Mouse (Mus musculus): ENCODE results near the gene Dgkd. TPM values are rescaled to one million over a fixed set of nuclear protein-coding genes. Genes with fewer than 3 reads are reported as not detected.
A peak's percentile ranks its signal among the peaks of the same experiment; 100 is the strongest.

Gene Dgkd
- polyA plus RNA-seq, 1 experiment, result 47.1 TPM

DNA sequence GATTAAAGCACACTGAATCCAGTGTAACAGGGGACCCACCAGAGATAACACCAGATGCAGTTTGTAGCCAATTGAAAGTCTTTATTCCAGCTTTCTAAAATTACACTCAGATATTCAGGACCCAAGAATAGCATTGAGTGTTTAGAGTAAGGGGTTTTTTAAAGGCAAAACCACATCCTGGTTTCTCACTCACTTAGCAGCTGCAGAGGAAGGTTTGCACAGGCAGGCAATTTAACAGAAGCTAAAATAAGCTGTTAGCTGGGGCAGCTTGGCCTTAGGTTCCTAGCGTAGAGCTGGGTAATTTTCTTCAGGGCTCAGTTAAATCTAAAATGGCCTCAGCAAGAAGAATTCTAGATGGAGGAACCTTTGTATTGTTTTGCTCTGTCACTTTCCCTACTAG lies 13.6 kb downstream of the Dgkd start:
- H3K36me3 ChIP-seq (ENCODE audit: control insufficient read depth, insufficient read depth, low read length), result no peaks in the 10 kb centered on the region
- H3K4me1 ChIP-seq (ENCODE audit: control insufficient read depth, insufficient read depth, insufficient read length, low read length), result peaks cover 13% of the 10 kb centered on the region; the same call in 1 of the 2 replicates
- 83% methylated on average over 1 of the region's 1 CpGs for WGBS
- H3K27me3 ChIP-seq (ENCODE audit: control insufficient read depth, insufficient read depth, low read length), result no peaks in the 10 kb centered on the region
- TF ChIP-seq CTCF (IDR thresholded peaks at IDR 0.05; ENCODE audit: extremely low read depth, insufficient read length, insufficient replicate concordance, low read depth, low read length), result no peak
- no peak for TF ChIP-seq POLR2A (IDR thresholded peaks at IDR 0.05; ENCODE audit: low read depth, low read length)
- H3K4me3 ChIP-seq (ENCODE audit: low read depth, low read length), result no peak overlapping the region
- H3K27ac ChIP-seq (ENCODE audit: insufficient read depth, low read depth, low read length), result peak overlapping the region; percentile 29; the same call in 1 of the 2 replicates

DNA sequence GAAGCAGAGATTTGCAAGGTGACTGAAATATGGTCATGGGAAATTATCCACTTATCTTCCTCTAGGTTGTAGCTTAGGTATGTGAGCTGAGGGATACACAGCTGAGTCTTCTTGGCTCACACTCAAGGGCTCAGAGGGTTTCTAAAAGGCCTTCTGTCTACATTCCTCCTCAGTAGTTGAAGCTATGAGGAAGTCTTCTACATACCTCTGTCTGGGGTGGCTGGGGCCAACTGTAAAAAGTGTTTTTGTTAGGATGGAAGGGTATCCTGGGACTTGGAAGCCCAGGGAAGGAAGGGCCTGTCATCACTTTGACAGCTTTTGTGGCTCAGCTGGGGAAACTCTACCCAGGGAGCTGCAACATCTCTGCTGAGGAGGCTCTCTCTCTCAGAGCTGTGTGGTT lies 18.5 kb downstream of the Dgkd start:
- H3K4me3 ChIP-seq (ENCODE audit: low read depth, low read length), result no peak overlapping the region
- no peaks in the 10 kb centered on the region for H3K27me3 ChIP-seq (ENCODE audit: control insufficient read depth, insufficient read depth, low read length)
- no peak overlapping the region for H3K27ac ChIP-seq (ENCODE audit: insufficient read depth, low read depth, low read length)
- peaks cover 9% of the 10 kb centered on the region for H3K4me1 ChIP-seq (ENCODE audit: control insufficient read depth, insufficient read depth, insufficient read length, low read length)
- TF ChIP-seq CTCF (IDR thresholded peaks at IDR 0.05; ENCODE audit: extremely low read depth, insufficient read length, insufficient replicate concordance, low read depth, low read length) (no peak), POLR2A (IDR thresholded peaks at IDR 0.05; ENCODE audit: low read depth, low read length) (no peak)
- no peaks in the 10 kb centered on the region for H3K36me3 ChIP-seq (ENCODE audit: control insufficient read depth, insufficient read depth, low read length)

DNA sequence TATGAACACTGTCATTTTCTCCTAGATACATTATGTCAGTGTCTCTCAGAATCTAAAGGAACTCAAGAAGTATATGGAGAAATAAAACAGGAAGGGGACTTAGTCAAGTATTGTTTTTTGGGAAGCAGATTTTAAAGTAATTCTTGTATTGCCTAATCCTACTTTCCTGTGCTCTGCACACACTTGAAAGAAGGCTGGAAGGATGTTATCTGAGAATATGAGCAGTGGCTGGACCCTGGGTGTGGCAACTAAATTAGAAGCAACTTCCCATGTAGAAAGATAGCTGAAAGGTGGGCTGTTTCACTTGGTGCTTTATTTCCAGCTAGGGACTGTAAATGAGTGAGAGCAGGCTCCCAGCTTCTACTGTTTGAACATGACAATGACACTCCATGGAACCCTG lies 20.0 kb downstream of the Dgkd start:
- H3K4me1 ChIP-seq (ENCODE audit: control insufficient read depth, insufficient read depth, insufficient read length, low read length), result peaks cover 9% of the 10 kb centered on the region
- H3K27me3 ChIP-seq (ENCODE audit: control insufficient read depth, insufficient read depth, low read length), result no peaks in the 10 kb centered on the region
- no peaks in the 10 kb centered on the region for H3K36me3 ChIP-seq (ENCODE audit: control insufficient read depth, insufficient read depth, low read length)
- no peak overlapping the region for H3K27ac ChIP-seq (ENCODE audit: insufficient read depth, low read depth, low read length)
- no peak overlapping the region for H3K4me3 ChIP-seq (ENCODE audit: low read depth, low read length)
- TF ChIP-seq POLR2A (IDR thresholded peaks at IDR 0.05; ENCODE audit: low read depth, low read length) (no peak), CTCF (IDR thresholded peaks at IDR 0.05; ENCODE audit: extremely low read depth, insufficient read length, insufficient replicate concordance, low read depth, low read length) (no peak)

DNA sequence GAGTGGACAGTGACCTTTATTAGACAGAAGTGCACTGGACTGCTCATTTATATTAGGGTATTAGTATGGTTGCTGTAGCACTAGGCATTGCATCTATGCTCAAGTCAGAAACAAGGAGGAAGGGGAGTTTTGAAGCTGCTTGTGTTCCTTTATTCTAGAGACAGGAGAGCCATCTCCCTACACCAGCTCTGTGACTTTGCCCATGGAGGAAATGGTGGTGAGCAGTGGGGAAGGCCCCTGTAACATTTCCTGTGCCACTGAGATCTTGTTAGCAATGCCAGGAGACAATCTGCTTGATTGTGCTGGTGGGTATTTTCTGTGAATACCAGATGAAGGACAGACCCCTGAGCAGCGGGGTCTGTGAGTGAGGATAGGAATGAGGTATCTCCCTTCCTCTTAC lies 23.0 kb downstream of the Dgkd start:
- H3K4me1 ChIP-seq (ENCODE audit: control insufficient read depth, insufficient read depth, insufficient read length, low read length), result peaks cover 14% of the 10 kb centered on the region
- H3K36me3 ChIP-seq (ENCODE audit: control insufficient read depth, insufficient read depth, low read length), result 0 out of 2 replicates have a peak, but pooled peaks cover 2% of the 10 kb centered on the region
- H3K27me3 ChIP-seq (ENCODE audit: control insufficient read depth, insufficient read depth, low read length), result no peaks in the 10 kb centered on the region
- TF ChIP-seq CTCF (IDR thresholded peaks at IDR 0.05; ENCODE audit: extremely low read depth, insufficient read length, insufficient replicate concordance, low read depth, low read length) (no peak), POLR2A (IDR thresholded peaks at IDR 0.05; ENCODE audit: low read depth, low read length) (no peak)
- WGBS, result 87% methylated on average over 1 of the region's 1 CpGs
- no peak overlapping the region for H3K27ac ChIP-seq (ENCODE audit: insufficient read depth, low read depth, low read length)
- H3K4me3 ChIP-seq (ENCODE audit: low read depth, low read length), result no peak overlapping the region

DNA sequence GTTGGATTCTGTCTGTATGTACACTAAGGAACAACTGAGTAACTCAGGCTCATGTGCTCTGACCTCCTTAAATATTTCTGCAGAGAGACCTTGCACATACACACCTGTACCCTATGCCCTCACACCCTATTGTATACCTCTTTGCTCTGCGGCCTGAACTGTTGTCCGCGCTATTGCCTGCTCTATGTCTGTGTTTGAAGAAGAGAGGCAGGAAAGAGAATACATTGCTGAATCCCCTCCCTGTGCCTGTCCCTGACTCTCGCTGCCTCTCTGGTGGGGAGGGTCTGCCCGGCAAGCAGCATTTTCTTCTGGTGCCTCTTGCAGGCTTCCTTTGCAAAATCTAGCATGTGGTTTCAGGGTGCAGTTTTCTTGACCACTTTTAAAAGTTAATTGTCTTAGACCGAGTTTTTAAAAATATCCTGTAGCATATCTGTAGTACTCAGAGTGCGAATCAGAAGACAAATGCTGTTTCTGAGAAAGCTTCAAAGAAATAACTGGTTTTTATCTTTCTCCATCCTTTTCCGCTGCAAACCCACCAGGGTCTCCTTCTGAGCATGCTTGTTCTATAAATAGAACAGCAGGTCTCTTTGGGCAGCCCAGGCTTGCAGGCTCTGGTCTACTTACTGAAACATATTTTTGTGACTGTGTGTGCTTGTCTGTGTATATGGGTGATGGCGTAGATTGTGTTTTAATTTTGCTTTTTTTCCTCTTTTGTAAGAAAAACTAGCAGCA lies 24.6 kb downstream of the Dgkd start:
- H3K27me3 ChIP-seq (ENCODE audit: control insufficient read depth, insufficient read depth, low read length), result no peaks in the 10 kb centered on the region
- WGBS, result 78% methylated on average over 9 of the region's 9 CpGs
- peaks cover 5% of the 10 kb centered on the region; the same call in 1 of the 2 replicates for H3K36me3 ChIP-seq (ENCODE audit: control insufficient read depth, insufficient read depth, low read length)
- no peak overlapping the region for H3K27ac ChIP-seq (ENCODE audit: insufficient read depth, low read depth, low read length)
- peaks cover 14% of the 10 kb centered on the region for H3K4me1 ChIP-seq (ENCODE audit: control insufficient read depth, insufficient read depth, insufficient read length, low read length)
- no peak for TF ChIP-seq CTCF (IDR thresholded peaks at IDR 0.05; ENCODE audit: extremely low read depth, insufficient read length, insufficient replicate concordance, low read depth, low read length)
- TF ChIP-seq POLR2A (IDR thresholded peaks at IDR 0.05; ENCODE audit: low read depth, low read length), result no peak
- no peak overlapping the region for H3K4me3 ChIP-seq (ENCODE audit: low read depth, low read length)

DNA sequence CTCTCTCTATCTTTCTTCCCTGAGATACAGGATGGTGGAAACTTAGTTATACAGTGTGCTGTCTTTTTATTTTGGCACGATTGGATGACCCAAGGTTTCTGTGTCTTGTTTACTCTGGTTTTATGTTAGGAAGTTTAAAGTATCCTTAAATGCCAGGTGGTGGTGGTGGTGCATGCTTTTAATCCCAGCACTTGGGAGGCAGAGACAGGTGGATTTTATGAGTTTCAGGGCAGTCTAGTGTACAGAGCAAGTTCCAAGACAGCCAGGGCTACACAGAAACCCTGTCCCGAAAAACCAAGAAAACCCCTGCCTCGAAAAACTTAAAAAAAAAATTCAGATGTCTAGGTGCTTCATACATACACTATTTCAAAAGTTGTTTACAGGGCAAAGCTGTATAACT lies 25.9 kb downstream of the Dgkd start:
- H3K36me3 ChIP-seq (ENCODE audit: control insufficient read depth, insufficient read depth, low read length), result peaks cover 8% of the 10 kb centered on the region
- 64% methylated on average over 3 of the region's 3 CpGs for WGBS

DNA sequence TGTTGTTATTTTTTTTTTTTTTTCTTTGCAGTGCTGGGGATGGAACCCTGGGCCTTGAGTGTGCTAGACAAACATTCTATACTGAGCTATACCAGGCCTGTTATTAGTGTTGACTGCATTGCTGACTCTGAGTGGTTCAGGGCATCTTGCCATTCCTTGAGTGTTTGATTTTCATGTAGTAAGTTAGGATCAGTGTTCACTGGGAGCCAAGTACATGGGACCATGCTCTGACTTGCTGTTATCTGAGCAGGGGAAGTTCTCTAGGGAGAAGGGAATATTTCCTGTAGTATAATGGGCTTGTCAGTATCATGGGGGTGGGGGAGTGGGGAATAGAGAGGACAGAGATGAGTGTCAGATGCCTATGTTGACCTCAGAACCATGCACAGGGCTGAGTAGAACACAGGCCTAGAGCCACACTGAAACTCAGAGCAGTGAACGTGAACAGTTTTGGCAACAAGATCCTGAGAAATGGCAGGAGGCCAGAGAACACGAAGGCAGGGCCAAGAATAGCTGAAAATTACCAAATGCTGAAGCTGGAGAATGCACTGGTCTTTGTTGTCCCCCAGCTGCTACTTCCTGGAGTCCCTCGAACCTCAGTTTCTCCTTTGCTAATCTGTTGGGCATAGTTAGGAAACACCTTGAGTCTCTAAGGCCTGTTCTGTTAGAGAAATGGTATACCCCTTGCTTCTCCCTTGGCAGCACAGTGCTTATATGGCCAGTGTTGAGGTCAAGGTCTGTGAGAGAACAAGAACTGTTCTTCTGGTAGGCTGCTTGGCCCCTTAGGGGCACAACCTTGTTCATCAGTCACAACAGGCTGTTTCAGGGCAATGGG lies 26.6 kb downstream of the Dgkd start:
- TF ChIP-seq CTCF (IDR thresholded peaks at IDR 0.05; ENCODE audit: extremely low read depth, insufficient read length, insufficient replicate concordance, low read depth, low read length) (no peak), POLR2A (IDR thresholded peaks at IDR 0.05; ENCODE audit: low read depth, low read length) (no peak)
- Histone ChIP-seq H3K27ac (ENCODE audit: insufficient read depth, low read depth, low read length) (peak overlapping the region; percentile 19), H3K27me3 (ENCODE audit: control insufficient read depth, insufficient read depth, low read length) (no peaks in the 10 kb centered on the region), H3K36me3 (ENCODE audit: control insufficient read depth, insufficient read depth, low read length) (peaks cover 8% of the 10 kb centered on the region), H3K4me1 (ENCODE audit: control insufficient read depth, insufficient read depth, insufficient read length, low read length) (peaks cover 12% of the 10 kb centered on the region; the same call in 1 of the 2 replicates), H3K4me3 (ENCODE audit: low read depth, low read length) (no peak overlapping the region)
- 6% methylated on average over 3 of the region's 3 CpGs for WGBS

More for the DNA sequence above, 25.9 kb downstream of the Dgkd start:
- no peak overlapping the region for H3K27ac ChIP-seq (ENCODE audit: insufficient read depth, low read depth, low read length)
- H3K4me3 ChIP-seq (ENCODE audit: low read depth, low read length), result no peak overlapping the region
- H3K4me1 ChIP-seq (ENCODE audit: control insufficient read depth, insufficient read depth, insufficient read length, low read length), result peaks cover 12% of the 10 kb centered on the region; the same call in 1 of the 2 replicates
- H3K27me3 ChIP-seq (ENCODE audit: control insufficient read depth, insufficient read depth, low read length), result no peaks in the 10 kb centered on the region
- TF ChIP-seq CTCF (IDR thresholded peaks at IDR 0.05; ENCODE audit: extremely low read depth, insufficient read length, insufficient replicate concordance, low read depth, low read length) (no peak), POLR2A (IDR thresholded peaks at IDR 0.05; ENCODE audit: low read depth, low read length) (no peak)

Data from small intestine, adult 2 months (tissue).